12 mouse cellular contexts compared by ENCODE assay signal in the genomic region with DNA sequence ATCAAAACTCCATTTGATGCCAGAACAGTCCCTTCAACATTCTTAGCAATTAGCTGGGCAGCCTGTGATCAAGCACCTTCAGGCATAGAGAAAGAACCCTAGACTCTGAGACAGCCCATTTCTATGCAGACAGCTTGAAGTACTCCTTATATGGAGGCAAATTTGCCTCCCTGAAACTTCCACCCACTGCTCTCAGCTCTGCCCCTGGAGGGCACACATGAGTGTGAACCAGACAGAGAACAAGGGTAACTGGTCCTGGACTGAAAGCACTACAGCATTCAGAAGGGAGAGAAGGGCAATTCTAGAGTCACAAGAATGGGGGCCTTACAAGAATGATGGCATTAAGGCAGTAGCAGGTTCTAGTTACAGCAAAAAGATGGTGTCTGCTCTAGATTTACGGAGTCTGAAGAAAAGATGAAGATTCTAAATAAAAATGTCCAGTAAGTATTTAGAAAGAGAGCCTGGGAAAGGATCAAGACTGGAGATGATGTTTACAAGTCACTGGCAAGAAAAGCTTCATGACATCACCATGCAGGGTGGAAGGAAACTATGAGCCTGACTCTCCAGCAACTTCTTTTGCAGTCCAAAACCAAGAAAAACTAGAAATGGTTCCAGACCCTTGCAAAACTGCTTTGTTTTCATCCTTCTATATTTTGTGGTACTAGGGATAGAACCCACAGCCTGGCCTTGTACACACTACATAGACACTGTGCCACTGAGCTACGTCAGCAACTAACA. TPM values are rescaled to one million over a fixed set of nuclear protein-coding genes. Genes with fewer than 3 reads are reported as not detected.
DNase-seq lines count a peak whose midpoint lies in the region; ATAC-seq and TF ChIP-seq lines count a peak whose summit lies in the region.
"Had no signal": no experiment of that assay in that cellular context is flagged by ENCODE, and none has a peak within 500 bp of the region (broad histone marks: within the 10 kb centered on the region; RNA-seq: fewer than 3 reads in every experiment).

No protein-coding gene starts in this region.

- H3K27me3 ChIP-seq in myocyte (ENCODE audit: control insufficient read depth, insufficient read depth, insufficient read length), result no peaks in the 10 kb centered on the region
- H3K27me3 ChIP-seq: forebrain, embryonic 13.5 days; hindbrain, embryonic 12.5 days had no signal

- no peak overlapping the region for H3ac ChIP-seq in myocyte (ENCODE audit: control insufficient read depth, insufficient read length)

- peak overlapping the region; percentile 5 for H3K4me2 ChIP-seq in myocyte (ENCODE audit: low read depth)
- H3K4me2 ChIP-seq: forebrain, embryonic 13.5 days; hindbrain, embryonic 12.5 days had no signal

- no peak for DNase-seq in layer of hippocampus, adult 2 months (ENCODE audit: low spot score in 2 of 2)
- no peak for DNase-seq in layer of hippocampus, postnatal 25 days (ENCODE audit: extremely low spot score in 1 of 2, low spot score in 1 of 2)
- DNase-seq in ES-CJ7 (ENCODE audit: low read depth, low spot score), result peak; percentile 68
- DNase-seq in testis, postnatal 10 days (ENCODE audit: low spot score), result no peak
- no peak for DNase-seq in natural killer cell, adult 2 months (ENCODE audit: low spot score in 2 of 2)
- DNase-seq in testis, postnatal 14 days (ENCODE audit: low spot score), result no peak
- DNase-seq: cerebellum, postnatal 14 days; liver, postnatal 0 days had no signal

- H3K79me2 ChIP-seq in myocyte (ENCODE audit: control insufficient read depth, insufficient read depth), result peaks cover 100% of the 10 kb centered on the region

- peak; percentile 38 to 48; a peak in 2 of 4 replicates for ATAC-seq in hematopoietic stem cell, adult 5-6 weeks (replicated peaks in 1 of 2; ENCODE audit: insufficient read depth in 1 of 2, low FRiP score in 2 of 2, low TSS enrichment in 1 of 2, low read depth in 1 of 2, poor library complexity in 2 of 2, severe bottlenecking in 2 of 2)
- ATAC-seq: forebrain, embryonic 13.5 days; liver, postnatal 0 days had no signal

- no peak overlapping the region for H3K4me3 ChIP-seq in layer of hippocampus, adult 2 months
- no peak overlapping the region for H3K4me3 ChIP-seq in myocyte
- H3K4me3 ChIP-seq: forebrain, embryonic 13.5 days; hindbrain, embryonic 12.5 days had no signal

- peak; percentile 51 for TF ChIP-seq CTCF in layer of hippocampus, adult 2 months (conservative IDR thresholded peaks at IDR 0.05)

- H3K36me3 ChIP-seq in myocyte (ENCODE audit: control insufficient read depth, insufficient read depth), result no peaks in the 10 kb centered on the region
- H3K36me3 ChIP-seq: hindbrain, embryonic 12.5 days had no signal

- H3K27ac ChIP-seq in layer of hippocampus, adult 2 months, result peak overlapping the region; percentile 68; the same call in 1 of the 2 replicates
- H3K27ac ChIP-seq: forebrain, embryonic 13.5 days; hindbrain, embryonic 12.5 days had no signal

- no peak for TF ChIP-seq POLR2A in myocyte (IDR thresholded peaks at IDR 0.05; ENCODE audit: insufficient read length, low read depth)

TF ChIP-seq in myocyte, 11 proteins besides CTCF, POLR2A, EP300 and RAD21:
- TF ChIP-seq E2F4 (IDR thresholded peaks at IDR 0.05; ENCODE audit: insufficient read depth) (no peak), POLR2AphosphoS2 (IDR thresholded peaks at IDR 0.05; ENCODE audit: insufficient read length, low read depth) (no peak), MAX (IDR thresholded peaks at IDR 0.05; ENCODE audit: low read depth) (no peak), MYOG (IDR thresholded peaks at IDR 0.05; ENCODE audit: control insufficient read depth in 1 of 3, insufficient read depth in 1 of 3, insufficient read length in 2 of 3, low read depth in 2 of 3) (no peak), TCF3 (IDR thresholded peaks at IDR 0.05; ENCODE audit: insufficient read length, low read depth) (no peak), USF1 (IDR thresholded peaks at IDR 0.05; ENCODE audit: low read depth) (no peak), SRF (IDR thresholded peaks at IDR 0.05; ENCODE audit: control insufficient read depth, insufficient read length, low read depth) (no peak), MYOD1 (IDR thresholded peaks at IDR 0.05; ENCODE audit: control insufficient read depth in 1 of 3, insufficient read length in 2 of 3, low read depth in 2 of 3) (no peak), REST (IDR thresholded peaks at IDR 0.05; ENCODE audit: insufficient read depth, insufficient read length) (no peak), TCF12 (IDR thresholded peaks at IDR 0.05; ENCODE audit: insufficient read depth, poor library complexity, severe bottlenecking) (no peak), CEBPB (IDR thresholded peaks at IDR 0.05; ENCODE audit: insufficient read depth, poor library complexity, severe bottlenecking) (no peak)

RNA-seq across cellular contexts. Expression of gene Cap1, which starts 7.4 kb away (rescaled TPM):
- 100 to 1,000 TPM; 296 to 316 TPM for total RNA-seq in layer of hippocampus, adult 2 months (2021)
- total RNA-seq in layer of hippocampus, postnatal 25 days (2021), result 100 to 1,000 TPM; 299 to 313 TPM
- 146 and 178 TPM in 2 replicates for total RNA-seq in hematopoietic stem cell, adult 5-6 weeks (2017)
- 167 TPM for polyA plus RNA-seq in myocyte (2012; fragmentation: generic; extraction: Trizol)

RNA-seq across cellular contexts. Expression of gene Ppt1, which starts 42.5 kb away (rescaled TPM):
- 10 to 100 TPM; 84.6 to 88.1 TPM for total RNA-seq in layer of hippocampus, adult 2 months (2021)
- 10 to 100 TPM; 80.2 to 83.5 TPM for total RNA-seq in layer of hippocampus, postnatal 25 days (2021)
- total RNA-seq in hematopoietic stem cell, adult 5-6 weeks (2017), result 73.6 and 84.3 TPM in 2 replicates
- 49.9 TPM for polyA plus RNA-seq in myocyte (2012; fragmentation: generic; extraction: Trizol)
